Mouse (Mus musculus) gastrocnemius, postnatal 4 days (tissue): Measurements from ENCODE around the gene 4933428G20Rik. TPM values are rescaled to one million over a fixed set of nuclear protein-coding genes. Genes with fewer than 3 reads are reported as not detected.

Experiments used
- DNase-seq, 2 experiments: peaks; one replicate each; pipeline ENCODE4 v3.0.0; 2021 to 2022; ENCODE audit warnings: low spot score in 2 of 2, mixed read lengths in 2 of 2
- total RNA-seq, 2 experiments: library from RNA; stranded (reverse); gene quantifications; 2 replicates each; pipeline ENCODE4 v1.2.3; 2021

The 4933428G20Rik gene
- total RNA-seq, 2 experiments from 2014 or later, result not detected

DNA sequence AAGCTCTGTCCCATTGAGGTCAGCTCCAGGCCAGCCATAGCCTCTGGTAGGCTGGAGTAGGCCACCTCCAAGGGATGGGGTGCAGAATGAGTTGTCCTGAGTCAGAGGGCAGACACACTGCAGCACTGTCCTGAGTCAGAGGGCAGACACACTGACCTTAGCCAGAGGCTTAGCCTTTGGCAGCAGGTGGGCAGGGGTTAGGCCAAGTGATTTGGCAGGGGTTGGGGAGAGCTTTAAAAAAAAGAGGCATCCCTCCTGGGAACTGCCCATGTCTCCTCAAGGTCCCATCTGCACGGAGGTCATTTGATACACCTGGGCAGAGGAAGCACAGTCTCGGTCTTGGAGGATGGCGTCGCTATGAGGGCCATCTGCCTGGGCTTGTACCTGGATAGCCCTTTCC, 36.1 kb downstream of the 4933428G20Rik start:
- no peak for DNase-seq

DNA sequence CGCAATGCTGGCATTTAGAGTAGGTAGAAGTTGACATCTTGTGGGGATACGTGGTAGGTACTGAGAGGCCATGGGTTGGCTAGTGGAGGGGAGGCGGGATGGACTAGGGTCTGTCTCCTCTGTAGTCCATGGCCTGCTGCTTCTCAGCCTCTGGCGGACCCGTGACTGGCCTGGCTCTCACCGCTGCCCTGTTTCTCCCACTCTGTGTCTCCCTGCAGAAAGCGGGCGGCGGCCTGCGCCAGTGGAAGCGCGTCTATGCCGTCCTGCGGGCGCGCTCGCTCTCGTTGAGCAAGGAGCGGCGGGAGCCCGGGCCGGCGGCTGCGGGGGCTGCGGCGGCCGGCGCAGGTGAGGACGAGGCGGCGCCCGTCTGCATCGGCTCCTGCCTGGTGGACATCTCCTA, 37.0 kb downstream of the 4933428G20Rik start:
- DNase-seq, result no peak

DNA sequence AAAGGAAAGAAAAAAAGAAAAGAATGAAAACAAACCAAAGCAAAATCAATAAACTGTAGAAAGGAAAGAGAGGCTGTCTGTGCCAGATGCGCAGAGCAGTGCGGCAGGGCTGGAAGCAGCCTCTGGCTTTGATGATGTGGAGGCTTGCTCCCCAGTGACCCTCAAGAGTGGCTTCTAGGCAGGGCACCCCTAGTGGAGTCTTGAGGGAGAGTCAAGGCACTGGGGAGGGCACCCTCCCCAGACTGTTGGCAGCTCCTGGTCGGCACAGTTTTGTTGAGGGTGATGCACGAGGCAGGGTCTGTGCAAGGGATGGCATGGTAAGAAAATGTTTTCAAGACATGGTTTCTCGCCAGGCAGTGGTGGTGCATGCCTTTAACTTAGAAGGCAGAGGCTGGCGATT, 37.6 kb downstream of the 4933428G20Rik start:
- no peak for DNase-seq

DNA sequence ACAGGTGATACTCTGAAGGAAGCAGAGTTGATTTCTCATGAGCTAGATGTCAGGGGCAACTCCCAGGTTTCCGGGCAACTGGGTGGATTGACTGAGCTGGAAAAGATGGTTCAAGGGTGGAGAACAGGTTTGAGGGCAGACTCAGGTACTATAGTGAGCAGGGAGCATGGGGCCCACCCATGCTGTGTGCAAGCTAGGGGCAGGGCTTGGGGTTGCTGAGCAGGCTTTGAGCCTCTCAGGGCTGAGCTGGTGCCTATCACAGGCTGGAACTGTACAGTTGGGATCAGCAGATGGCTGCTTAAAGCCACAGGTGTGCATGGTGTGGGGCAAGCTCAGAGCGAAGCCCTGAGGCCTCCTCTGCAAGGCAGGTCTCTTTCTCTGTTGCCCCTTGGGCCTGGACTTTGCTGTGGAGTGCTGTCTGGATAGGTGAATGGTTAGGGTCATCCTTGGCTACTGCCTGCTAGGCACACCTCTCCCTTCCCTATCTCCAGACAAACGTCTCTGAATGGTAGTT, 38.8 kb downstream of the 4933428G20Rik start:
- no peak for DNase-seq

DNA sequence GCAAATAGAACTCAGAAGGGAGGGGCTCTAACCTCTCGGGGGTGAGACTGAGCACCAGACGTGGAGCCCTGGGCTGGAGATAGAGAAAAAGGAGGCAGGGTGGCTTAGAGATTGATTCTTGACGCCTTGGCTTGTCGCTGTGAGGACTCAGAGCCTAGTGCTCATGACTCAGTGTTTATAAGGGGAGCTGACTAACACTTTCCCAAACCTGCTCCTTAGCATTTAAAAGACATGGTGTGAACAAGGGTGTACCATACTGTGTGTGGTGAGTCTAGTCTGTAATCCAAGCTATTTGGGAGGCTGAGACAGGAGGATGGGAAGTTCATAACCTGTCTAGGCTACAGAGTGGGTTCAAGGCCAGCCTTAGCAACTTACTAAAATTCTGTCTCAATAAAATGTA, 43.0 kb downstream of the 4933428G20Rik start:
- no peak for DNase-seq

DNA sequence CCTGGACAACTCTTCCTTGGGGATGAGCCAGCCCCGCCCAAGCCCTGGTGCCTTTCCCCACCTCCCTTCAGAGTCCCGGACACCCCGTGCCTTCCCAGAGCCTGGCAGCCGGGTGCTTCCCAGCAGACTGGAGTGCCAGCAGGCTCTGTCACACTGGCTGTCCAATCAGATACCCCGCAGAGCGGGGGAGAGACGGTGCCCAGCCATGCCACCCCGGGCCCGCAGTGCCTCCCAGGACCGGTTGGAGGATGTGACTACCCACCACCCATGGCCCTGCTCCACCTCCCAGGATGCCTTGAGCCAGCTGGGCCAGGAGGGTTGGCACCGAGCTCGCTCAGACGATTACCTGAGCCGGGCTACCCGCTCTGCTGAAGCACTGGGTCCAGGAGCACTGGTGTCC, 48.5 kb downstream of the 4933428G20Rik start:
- no peak for DNase-seq

DNA sequence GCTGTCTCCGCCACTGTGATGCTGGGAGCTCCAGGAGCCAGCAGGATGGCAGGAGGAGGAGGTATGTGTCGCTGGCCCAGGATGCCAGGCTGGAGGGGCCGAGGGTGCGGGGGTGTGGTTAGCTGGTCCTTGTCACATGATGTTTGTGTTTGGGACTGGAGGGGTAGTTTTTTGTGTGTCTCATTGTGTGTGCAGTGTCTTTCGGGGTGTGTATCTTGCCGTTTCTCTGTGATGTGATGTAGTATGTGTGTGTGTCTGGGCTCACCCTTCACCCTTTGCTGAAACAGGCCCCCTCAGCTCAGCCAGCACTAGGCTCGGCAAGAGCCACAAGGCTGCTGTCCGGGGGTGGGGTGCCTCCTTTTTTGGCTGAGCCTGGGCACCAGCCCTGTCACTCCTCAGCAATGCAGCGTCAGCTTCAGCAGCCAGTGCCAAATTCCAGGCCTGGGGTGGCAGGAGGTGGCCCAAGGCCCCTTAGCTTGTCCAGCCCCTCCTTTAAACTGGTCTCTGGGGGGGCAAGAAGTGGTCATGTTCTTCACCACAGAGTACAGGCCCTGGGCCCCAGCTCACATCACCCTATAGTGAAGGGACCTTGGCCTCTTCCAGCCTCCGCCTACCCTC, 49.7 kb downstream of the 4933428G20Rik start:
- DNase-seq, result no peak

DNA sequence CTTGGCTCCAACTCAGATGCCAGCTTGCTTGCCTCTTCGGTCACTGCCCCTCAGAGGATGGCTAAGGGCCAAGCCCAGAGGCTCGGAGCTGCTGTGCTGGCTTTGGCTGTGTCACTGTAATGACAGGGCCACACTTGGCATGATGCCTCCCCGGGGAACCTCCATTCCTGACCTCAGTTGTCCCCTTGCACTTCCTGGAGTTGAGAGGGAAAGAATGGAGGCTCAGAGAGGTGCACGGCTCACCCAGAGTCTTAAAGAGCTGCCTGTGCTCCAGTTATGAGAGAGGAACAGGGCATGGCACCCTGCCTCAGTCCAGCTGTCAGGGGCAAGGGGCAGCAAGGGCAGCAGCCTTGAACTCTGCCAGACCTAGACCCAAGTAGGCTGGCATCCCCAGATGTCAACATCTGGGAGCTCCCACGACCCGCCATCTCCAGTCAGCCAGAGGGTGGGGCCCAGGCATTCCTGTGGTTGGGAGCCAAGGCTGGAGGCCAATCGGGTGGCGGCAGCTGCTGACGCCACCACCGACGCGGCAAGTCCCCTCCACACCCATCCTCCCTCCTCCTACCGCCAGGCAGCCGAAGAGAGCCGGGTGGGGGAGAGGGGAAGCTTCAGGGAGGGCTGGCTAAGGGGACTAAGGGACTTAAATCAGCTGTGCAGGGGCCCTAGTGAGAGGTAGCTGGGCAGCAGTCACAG, 50.4 kb downstream of the 4933428G20Rik start:
- peak; percentile 66 to 85 for DNase-seq

DNA sequence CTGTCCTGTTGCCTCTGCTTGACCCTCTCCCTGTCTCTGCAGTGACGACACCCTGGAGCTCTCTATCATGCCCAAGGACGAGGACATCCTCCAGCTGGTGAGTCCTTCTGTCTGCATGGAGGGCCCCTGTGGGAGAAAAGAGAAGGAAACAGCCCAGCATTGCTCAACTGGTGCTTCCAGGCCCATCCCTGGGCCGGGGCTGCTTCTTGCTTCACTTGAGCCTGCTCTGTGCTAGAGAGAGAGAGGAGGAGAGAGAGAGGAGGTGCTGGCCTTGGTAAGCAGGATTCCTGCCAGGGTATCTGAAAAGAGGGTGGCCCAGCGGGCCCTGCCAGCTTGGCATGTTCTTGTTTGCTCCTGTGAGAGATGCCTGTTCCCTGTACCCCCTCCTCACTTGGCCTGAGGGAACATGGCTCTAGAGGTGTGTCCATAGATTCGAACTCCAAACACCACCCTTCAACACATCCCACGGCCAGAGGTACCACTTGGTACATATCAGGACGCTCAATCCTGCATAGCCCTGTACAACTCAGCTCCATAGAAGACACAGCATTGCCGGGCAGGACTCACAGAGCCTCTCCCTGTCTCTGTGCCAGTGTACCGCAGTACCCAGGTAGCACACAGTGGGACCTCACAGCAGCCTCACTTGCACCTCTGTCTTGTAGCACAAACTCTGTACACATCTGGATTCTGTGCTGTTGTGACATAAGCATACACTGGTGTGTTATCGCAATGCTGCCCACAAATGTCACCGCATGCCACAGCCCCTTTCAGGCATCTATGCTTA, 51.3 kb downstream of the 4933428G20Rik start:
- no peak for DNase-seq

DNA sequence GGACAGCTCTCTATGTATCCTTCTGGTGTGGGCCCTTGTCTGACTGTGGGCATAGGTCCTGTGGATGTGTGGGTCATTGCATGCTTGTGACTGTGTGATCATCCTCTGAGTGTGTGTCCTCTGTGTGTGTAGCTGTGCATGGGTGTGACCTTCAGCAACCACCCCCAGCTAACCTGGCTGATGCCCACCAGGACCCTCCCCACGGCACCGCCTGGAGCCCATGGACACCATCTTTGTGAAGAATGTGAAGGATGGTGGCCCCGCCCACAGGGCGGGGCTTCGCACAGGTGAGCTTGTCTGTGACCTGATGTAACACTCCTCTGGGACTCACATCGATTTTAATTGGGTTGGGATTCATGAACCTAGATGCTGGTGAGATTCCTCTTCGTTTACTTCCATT, 52.2 kb downstream of the 4933428G20Rik start:
- no peak for DNase-seq

DNA sequence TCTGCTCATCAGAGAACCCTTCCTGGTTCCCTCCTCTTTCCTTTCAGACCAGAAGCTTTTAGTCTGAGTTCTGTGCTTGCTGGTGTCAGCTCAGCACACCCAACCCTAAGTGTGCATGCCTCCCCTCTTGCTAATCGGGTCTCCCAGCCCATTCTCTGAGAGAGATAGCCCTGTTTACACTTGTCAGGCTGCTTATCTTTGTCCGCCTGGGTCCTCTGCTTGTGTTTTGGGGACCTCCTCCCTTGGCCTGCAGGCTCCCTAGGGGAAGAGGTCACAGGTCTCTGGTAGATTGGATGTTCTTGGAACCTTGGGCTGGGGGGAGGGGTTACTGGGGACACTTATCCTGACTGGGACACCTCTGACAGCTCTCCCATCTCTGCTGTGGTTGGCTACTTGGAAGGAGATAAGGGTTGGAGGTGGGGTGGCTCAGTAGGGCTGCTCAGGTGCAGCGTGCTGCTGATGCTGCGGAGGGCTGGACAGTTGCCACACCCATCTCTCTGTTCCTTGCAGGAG, 54.1 kb downstream of the 4933428G20Rik start:
- DNase-seq, result no peak

DNA sequence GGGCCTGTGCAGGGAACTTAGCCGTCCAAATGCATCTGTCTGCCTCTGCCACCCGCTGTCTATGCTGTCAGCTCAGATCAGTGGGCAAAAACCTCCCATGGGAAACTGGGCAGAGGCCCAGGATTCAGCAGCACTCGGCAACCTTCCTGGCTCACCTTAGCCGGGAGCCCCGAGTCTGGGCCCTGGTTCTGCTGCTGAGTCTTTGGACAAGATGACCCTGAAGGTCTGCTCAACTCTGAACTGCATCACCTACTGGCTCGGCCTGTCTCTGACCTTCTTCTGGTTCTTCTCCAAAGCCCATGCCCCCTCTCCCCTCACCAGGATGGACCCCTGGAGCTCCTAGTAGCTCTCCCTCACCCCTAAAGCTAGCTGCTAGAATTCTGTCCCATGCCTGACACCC, 54.5 kb downstream of the 4933428G20Rik start:
- no peak for DNase-seq

DNA sequence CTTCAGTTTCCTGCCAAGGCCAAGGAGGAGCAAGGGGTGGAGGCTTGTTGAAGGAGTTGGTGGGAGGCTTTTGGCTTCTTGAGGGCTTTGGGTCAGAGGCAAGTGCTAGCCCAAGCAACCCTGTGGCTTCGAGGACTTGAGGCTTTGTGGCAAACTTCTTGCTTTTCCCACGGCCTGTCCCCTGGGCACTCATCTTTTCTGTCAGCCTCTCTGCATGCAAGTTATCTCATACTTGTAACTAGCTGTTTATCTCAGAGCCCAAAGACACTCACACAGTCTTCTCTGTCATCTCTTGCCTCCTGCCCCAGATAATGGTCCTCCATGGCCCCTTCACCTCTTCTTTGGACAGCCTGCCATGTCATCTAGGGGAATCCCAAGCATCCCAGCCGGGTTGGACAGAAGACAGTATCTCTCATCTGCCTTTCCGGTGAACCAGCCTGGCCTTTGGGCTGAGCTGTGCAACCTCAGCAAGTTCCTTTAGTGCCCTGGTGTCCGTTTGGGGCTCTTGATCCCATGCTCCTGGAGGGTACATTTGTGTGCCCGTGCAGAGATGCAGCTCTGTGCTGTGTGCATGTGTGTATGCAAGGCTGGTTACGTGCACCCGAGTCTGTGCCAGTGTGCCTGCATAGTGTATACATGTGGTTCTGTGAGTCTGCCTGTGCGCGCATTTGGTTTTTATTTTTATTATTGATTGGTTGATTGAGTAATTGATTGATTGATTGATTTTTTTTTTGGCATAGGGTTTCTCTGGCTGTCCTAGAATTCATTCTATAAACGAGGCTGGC, 57.1 kb downstream of the 4933428G20Rik start:
- no peak for DNase-seq

DNA sequence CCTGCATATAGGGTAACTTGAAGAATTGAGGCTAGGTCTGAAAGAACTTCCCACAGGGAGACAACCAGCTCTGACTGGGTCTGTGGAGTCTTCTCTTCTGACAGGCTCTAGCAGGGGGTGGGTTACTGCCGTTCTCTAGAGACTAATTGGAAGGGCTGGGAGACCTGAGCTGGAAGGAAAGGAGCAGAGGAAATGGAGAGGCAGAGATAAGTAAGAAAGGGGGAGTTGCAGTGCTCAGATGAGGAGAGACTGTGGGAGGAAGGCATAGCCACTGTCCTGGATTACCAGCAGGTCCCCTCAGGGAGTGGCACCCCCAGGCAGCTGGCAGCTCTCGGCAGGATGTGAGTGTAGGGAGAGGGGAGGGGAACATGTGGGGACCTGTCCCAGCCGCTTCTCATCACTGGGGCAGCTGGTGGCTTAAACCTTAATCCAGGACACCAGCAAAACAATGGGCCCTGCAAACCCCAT, 58.4 kb downstream of the 4933428G20Rik start:
- no peak for DNase-seq

DNA sequence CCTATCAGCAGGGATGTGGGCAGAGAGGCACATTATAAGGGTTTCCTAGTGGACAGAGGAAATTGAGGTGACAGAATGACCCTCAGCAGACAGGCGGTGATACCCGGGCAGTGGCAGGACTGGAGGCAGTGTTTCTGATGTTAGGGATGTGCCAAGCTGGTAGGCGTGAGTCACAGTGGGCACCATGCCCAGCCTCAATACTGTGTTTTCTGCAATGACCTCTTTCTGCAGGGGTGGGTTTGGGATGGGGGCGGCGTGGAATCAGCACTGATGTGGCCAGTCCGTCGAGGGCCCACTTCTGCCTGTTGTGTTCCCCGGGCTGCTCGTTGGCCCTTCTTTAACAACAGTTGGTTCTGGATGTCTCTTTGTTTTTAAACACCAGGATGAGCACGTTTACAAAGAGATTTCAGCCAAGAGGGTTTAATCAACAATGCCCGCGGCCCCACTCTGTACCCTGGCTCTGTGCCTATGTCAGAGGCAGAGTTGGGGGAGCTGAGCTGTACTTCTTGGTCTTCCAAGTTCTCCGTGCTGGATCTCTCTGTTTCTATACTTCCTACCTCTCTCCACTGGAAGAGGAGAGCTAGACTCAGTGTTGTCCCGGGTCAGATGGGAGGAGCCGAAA, 59.0 kb downstream of the 4933428G20Rik start:
- DNase-seq, result peak in 1 of 2 experiments; percentile 56

Other genes with a start within 250 kb of the 4933428G20Rik start
- 10 to 100 TPM; 75.8 to 80.0 TPM for gene Npepps, start 219.7 kb downstream of the 4933428G20Rik start, total RNA-seq
- gene Mrpl45, start 184.6 kb downstream of the 4933428G20Rik start, total RNA-seq, result 10 to 100 TPM; 25.9 to 31.0 TPM
- gene Gpr179, start 148.3 kb downstream of the 4933428G20Rik start, total RNA-seq, result under 1 TPM; 0.22 to 0.29 TPM
- 10 to 100 TPM; 33.4 to 34.5 TPM for gene Socs7, start 137.8 kb downstream of the 4933428G20Rik start, total RNA-seq
- gene Arhgap23, start 84.8 kb downstream of the 4933428G20Rik start, total RNA-seq, result 10 to 100 TPM; 29.9 to 30.9 TPM
- gene Srcin1, start 75.8 kb upstream of the 4933428G20Rik start, total RNA-seq, result 1 to 10 TPM; 1.3 to 1.7 TPM
- gene Epop, start 129.4 kb upstream of the 4933428G20Rik start, total RNA-seq, result under 1 TPM; 0.47 to 0.76 TPM
- gene Mllt6, start 163.1 kb upstream of the 4933428G20Rik start, total RNA-seq, result 10 to 100 TPM; 30.8 to 32.1 TPM
- gene Cisd3, start 185.5 kb upstream of the 4933428G20Rik start, total RNA-seq, result 10 to 100 TPM; 65.5 to 72.0 TPM
- 10 to 100 TPM; 27.3 to 33.0 TPM for gene Pcgf2, start 200.2 kb upstream of the 4933428G20Rik start, total RNA-seq
- 100 to 1,000 TPM; 203 to 227 TPM for gene Psmb3, start 203.1 kb upstream of the 4933428G20Rik start, total RNA-seq
- gene Pip4k2b, start 244.4 kb upstream of the 4933428G20Rik start, total RNA-seq, result 10 to 100 TPM; 62.7 to 64.2 TPM